Mouse (Mus musculus) stomach, postnatal 0 days (tissue): ENCODE results near the gene Tardbp.

ENCODE experiments used
- CTCF ChIP-seq: IDR thresholded peaks from 2 replicates; pipeline ENCODE4 v1.5.1; 2016; ENCODE audit warnings: antibody characterized with exemption, low read depth, mild to moderate bottlenecking, moderate library complexity
- EP300 ChIP-seq: optimal IDR thresholded peaks from 2 replicates; pipeline ENCODE3; 2016; ENCODE audit warnings: antibody characterized with exemption

DNA sequence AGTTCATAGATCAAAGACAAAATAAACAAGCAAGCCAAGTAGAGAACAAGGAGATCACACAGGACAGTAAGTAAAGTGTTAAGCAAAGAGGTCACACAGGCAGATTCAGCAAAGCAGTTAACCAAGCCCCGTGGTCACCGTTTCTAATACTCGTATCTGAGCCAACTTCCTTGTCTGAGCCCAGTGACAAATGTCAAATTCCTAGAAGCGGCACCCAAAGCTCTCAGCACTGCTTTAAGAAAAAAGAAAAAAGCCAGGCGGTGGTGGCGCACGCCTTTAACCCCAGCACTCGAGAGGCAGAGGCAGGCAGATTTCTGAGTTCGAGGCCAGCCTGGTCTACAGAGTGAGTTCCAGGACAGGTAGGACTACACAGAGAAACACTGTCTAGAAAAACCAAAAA lies 40.2 kb downstream of the Tardbp start:
- no peak for TF ChIP-seq EP300
- TF ChIP-seq CTCF: no peak
